Mouse (Mus musculus) hindlimb bud, embryonic 11.5 days (tissue): Measurements from ENCODE around the gene Wipi2.

Experiments
- DNase-seq: peaks from one replicate; pipeline ENCODE4 v3.0.0-alpha.2; 2012; ENCODE audit warnings: low read depth, low spot score; ENCODE audit errors: extremely low spot score

Gene Wipi2

GRCm38 (mm10) chr5:142629663-142630025 lies 2.1 kb downstream of the Wipi2 start:
- DNase-seq, result no peak

- DNase-seq, result no peak
Observed at GRCm38 (mm10) chr5:142630224-142630623, 2.7 kb downstream of the Wipi2 start.

DNA sequence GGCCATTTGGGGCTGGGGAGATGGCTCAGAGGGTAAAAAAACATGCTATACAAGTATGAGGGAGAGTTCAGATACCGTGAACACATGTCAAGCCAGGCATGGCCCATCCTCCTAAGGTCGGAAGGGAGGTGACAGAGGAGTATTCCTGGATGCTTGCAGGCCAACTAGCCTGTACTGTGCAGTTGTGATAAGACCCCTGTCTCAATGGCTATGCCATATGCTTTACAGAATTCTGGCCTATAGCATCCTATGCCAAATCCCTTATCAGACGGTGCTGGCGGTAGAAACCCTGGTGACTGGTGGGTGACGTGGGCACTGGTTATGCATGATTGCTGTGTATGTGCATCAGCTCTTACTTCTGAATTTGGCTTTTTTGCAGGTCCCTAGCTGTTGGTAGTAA lies 10.3 kb downstream of the Wipi2 start:
- DNase-seq, result no peak

GRCm38 (mm10) chr5:142640088-142640487 lies 12.6 kb downstream of the Wipi2 start:
- DNase-seq, result no peak

- no peak for DNase-seq
Observed at GRCm38 (mm10) chr5:142641331-142642051, 14.0 kb downstream of the Wipi2 start.

DNA sequence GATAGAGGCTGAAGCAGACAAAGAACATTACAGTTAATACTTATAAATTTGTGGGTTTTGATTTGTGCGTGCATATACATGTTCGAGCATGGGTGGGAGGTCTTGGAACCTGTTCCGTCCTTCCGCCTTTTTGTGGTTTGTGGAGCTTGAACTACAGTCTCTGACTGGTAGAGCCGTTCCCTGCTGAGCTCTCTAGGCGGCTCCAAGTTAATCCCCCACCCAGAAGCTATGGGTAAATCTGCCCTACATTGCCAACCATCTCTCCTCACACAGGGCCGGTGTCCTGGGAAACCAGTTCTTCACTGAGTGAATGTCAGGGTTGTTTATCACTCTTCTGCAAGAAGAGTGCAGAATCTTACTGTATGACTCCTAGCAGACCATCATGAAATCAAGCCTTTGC lies 20.7 kb downstream of the Wipi2 start:
- no peak for DNase-seq

GRCm38 (mm10) chr5:142649460-142650050 lies 22.1 kb downstream of the Wipi2 start:
- no peak for DNase-seq

DNA sequence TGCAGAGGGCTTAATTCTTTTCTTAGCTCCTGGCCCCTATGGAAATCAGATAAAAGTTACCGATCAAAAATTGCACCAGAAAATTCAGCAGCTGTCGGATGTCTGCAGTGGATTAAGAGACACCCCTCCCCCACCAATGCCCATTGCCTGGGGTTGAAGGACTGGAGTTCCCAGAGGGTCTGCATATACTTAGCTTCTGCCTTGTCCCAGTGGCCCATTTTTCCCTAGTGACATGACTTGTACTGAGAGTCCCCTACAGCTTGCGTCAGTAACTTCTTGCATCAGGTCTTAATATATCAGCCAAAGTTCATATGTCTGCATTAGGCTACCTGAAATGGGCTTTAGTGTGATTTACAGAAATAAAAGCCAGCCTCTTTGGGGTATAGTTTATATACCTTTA lies 22.9 kb downstream of the Wipi2 start:
- no peak for DNase-seq

DNA sequence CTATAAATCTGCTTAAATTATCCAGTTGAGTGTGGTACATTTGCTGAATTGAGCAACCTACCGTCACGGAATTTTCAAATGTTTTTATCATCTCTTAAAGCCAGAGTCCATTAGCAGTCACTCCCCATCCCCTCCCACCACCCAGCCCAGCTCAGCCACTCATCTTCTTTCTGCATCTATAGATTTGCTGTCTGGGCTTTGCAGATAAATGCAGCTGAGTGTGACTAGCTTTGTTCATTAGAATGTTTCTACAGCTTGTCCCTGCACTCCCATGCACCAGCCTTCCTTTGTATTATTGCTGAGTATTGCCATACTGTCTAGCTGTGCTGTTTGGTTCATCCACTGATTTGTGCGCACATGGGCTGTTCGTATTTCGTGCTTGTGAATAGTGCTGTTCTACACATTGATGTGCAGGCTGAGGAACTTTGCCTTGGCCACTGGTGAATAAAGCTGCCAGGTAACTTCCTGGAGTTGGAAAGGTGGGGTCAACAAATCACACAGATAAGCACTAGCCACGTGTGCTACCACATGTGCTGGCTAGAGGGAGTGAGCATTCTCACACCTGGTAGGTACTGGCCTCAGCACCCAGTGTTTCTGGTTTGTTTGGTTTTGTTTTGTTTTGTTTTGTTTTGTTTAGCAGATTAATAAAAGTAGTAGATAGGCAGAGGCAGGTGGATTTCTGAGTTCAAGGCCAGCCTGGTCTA lies 23.4 kb downstream of the Wipi2 start:
- no peak for DNase-seq

- no peak for DNase-seq
Observed at GRCm38 (mm10) chr5:142652266-142652665, 24.8 kb downstream of the Wipi2 start.

DNA sequence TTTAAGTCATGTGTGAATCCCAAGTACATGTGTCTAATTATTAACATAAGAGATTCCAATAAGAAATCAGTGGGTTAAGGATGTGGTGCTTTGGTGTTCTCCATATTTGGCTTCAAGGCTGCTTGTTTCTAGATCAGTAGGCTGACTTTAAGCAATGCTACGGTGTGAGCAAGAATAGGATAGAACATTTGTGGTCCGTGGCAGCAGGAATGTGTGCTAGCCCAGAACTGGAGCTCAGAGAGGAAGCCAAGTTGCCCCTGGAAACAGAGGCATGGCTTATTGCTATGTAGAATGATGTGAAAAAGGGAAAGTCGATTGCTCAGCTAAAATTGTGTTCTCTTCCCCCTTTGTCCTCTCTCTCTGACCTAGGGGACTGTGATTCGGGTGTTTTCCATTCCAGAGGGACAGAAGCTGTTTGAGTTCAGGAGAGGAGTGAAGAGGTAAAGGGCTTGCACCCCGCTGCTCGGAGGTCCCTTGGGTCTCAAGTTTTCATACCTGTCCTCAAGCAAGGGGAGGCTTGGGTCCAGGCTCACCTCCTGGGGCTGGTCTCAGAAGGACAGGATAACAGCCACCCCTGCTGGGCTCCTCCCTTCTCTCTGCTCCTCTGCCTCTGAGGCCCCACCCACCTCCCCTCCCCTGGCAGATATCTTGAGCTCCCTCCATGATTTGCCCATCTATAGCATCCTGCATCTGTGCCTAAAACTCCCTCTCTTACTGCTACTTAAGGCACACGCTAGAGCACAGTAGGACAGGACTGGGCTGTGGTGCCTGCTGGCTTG lies 33.3 kb downstream of the Wipi2 start:
- DNase-seq, result no peak

DNA sequence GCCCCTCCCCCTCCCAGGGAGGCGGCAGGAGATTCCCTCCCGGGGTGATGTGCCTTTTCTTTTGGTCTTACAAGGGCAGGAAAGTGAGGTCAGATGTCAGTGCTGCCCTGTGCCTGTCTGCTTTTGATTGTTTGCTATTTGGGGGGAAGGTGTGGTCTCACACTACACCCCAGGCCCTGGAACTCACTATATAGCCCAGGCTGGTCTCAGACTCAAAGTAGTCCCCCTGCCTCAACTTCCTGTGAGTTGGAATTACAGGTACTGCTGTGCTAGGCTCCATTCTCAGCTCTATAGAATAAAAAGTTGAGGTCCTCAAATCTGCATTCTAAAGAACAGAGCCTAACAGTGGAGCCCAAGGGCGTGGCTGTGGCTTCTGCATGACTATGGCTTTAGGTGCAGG lies 40.4 kb downstream of the Wipi2 start:
- DNase-seq, result no peak

- DNase-seq, result no peak
Observed at GRCm38 (mm10) chr5:142668556-142669263, 41.2 kb downstream of the Wipi2 start.

- DNase-seq, result no peak
Observed at GRCm38 (mm10) chr5:142669726-142670125, 42.2 kb downstream of the Wipi2 start.

- no peak for DNase-seq
Observed at GRCm38 (mm10) chr5:142673082-142673481, 45.6 kb downstream of the Wipi2 start.

GRCm38 (mm10) chr5:142678141-142678571 lies 50.7 kb downstream of the Wipi2 start:
- no peak for DNase-seq

DNA sequence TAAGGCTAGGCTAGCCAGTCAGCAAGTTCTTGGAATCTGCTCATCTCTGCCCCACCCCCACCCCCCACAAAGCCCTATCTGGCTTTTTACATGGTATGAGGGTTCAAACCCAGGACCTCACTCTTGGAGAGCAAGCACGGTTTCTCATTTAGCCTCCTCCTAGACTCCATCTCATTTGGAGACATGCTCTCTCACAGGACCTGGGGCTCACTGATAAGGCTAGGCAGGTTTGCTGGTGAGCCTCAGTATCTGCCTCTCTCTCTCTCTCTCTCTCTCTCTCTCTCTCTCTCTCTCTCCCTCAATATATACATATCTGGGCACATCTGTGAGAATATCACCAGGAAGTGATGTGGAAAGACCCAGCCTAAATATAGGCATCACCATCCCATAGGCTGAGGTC lies 51.6 kb downstream of the Wipi2 start:
- DNase-seq, result no peak

- no peak for DNase-seq
Observed at GRCm38 (mm10) chr5:142681911-142682310, 54.4 kb downstream of the Wipi2 start.

GRCm38 (mm10) chr5:142682529-142682928 lies 55.0 kb downstream of the Wipi2 start:
- DNase-seq, result no peak

DNA sequence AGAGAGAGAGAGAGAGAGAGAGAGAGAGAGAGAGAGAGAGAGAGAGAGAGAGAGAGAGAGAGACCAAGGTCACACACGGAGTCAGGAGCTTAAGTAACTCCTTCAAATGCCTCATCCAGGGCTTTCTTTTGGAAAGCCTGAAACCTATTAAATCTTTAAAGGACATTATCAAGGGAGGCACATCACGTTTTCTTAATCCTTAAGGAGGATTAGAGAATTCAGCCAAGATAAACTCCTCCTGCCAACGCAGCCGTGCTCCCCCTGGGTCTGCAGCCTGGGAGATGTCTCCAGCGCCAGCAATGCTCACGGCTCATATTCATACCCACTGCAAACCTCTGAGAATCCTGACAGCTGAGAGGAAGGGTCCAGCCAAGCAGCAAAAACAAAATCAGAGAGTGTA lies 61.4 kb downstream of the Wipi2 start:
- DNase-seq, result no peak

DNA sequence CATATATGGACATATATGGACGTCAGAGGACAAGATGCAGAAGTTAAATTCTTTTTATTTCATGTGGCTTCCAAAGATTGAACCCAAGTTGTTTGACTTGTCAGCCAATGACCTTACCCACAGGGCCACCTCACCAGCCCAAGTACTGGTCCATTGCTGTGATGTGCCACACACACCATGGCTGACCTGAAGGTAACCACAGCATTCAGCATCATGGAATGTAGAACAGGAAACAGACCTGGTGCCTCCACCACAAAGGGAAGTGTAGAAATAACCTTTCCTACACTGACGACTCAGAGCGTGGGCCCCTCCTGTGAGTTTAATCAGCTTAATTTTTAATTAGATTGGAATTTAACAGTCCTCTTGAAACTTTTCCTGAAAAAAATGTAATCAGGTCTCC lies 62.8 kb downstream of the Wipi2 start:
- DNase-seq, result no peak
